Mouse (Mus musculus) CH12.LX (cell line): ENCODE data around the gene Zg16.

Experiments used
- CHD2 ChIP-seq: IDR thresholded peaks from 2 replicates; pipeline ENCODE4 v1.6.1; 2011; ENCODE audit warnings: low read length, improper control_type of control experiment
- CTCF ChIP-seq, 2 experiments: IDR thresholded peaks in 1 of 2; conservative IDR thresholded peaks in 1 of 2; 2 replicates each; pipeline ENCODE4 v1.5.1; 2011 to 2012; ENCODE audit warnings: low read depth in 2 of 2, low read length in 2 of 2, improper control_type of control experiment in 1 of 2, inconsistent platforms in 1 of 2, mild to moderate bottlenecking in 1 of 2, moderate library complexity in 1 of 2
- E2F4 ChIP-seq: IDR thresholded peaks from 2 replicates; pipeline ENCODE4 v1.6.1; 2011; ENCODE audit warnings: low read depth, low read length, improper control_type of control experiment; ENCODE audit not compliant: insufficient replicate concordance
- EP300 ChIP-seq: IDR thresholded peaks from 2 replicates; pipeline ENCODE4 v1.6.1; 2011; ENCODE audit warnings: low read length, improper control_type of control experiment
- PAX5 ChIP-seq: IDR thresholded peaks from 2 replicates; pipeline ENCODE4 v1.6.1; 2012; ENCODE audit warnings: low read length, inconsistent platforms, mixed read lengths
- SIN3A ChIP-seq: IDR thresholded peaks from 2 replicates; pipeline ENCODE4 v1.6.1; 2012; ENCODE audit warnings: low read length, improper control_type of control experiment, inconsistent platforms
- UBTF ChIP-seq: IDR thresholded peaks from 2 replicates; pipeline ENCODE4 v1.6.1; 2012; ENCODE audit warnings: low read depth, mild to moderate bottlenecking, inconsistent platforms, low read length, improper control_type of control experiment, moderate library complexity
- ZNF384 ChIP-seq: IDR thresholded peaks from 2 replicates; pipeline ENCODE4 v1.6.1; 2012; ENCODE audit warnings: low read depth, low read length, improper control_type of control experiment, inconsistent platforms

- TF ChIP-seq ZNF384, result no peak
- TF ChIP-seq CTCF (conservative IDR thresholded peaks at IDR 0.05 in 1 of 2, IDR thresholded peaks at IDR 0.05 in 1 of 2; ENCODE audit: low read depth in 2 of 2, low read length in 2 of 2), result no peak
- TF ChIP-seq UBTF, result no peak
- no peak for TF ChIP-seq E2F4
- TF ChIP-seq PAX5, result no peak
- TF ChIP-seq CHD2, result no peak
- no peak for TF ChIP-seq EP300
- peak; percentile 64; the same call in 1 of the 2 replicates for TF ChIP-seq SIN3A
These were observed 71.0 kb downstream of the Zg16 start for GRCm38 (mm10) chr7:127016081-127016480.
